Mouse (Mus musculus) retina, adult 2 months (tissue): ENCODE data around the gene Trmt2a.
A peak's percentile ranks its signal among the peaks of the same experiment; 100 is the strongest.

Source experiments
- DNase-seq: peaks from one replicate; pipeline ENCODE4 v3.0.0-alpha.2; 2012; ENCODE audit warnings: low read depth, low spot score

Gene Trmt2a

GRCm38 (mm10) chr16:18248433-18249363, at the start of gene Trmt2a, which contains the start of gene Ranbp1:
Gene Trmt2a (plus strand): TSS chr16:18248679.
Gene Ranbp1 (minus strand): TSS chr16:18248732.
- peak; percentile 95 for DNase-seq

- no peak for DNase-seq
These were observed 48.4 kb upstream of the Trmt2a start for GRCm38 (mm10) chr16:18200062-18200461.

GRCm38 (mm10) chr16:18201620-18202019, 46.9 kb upstream of the Trmt2a start:
- DNase-seq, result no peak

- DNase-seq, result no peak
These were observed 46.4 kb upstream of the Trmt2a start for GRCm38 (mm10) chr16:18202061-18202460.

- no peak for DNase-seq
These were observed 44.9 kb upstream of the Trmt2a start for GRCm38 (mm10) chr16:18203430-18204091.

GRCm38 (mm10) chr16:18210701-18211416, 37.6 kb upstream of the Trmt2a start:
- no peak for DNase-seq

- DNase-seq, result peak; percentile 54
These were observed 36.9 kb upstream of the Trmt2a start for GRCm38 (mm10) chr16:18211417-18212171.

- no peak for DNase-seq
These were observed 34.8 kb upstream of the Trmt2a start for GRCm38 (mm10) chr16:18213689-18214088.

GRCm38 (mm10) chr16:18214858-18215257, 33.6 kb upstream of the Trmt2a start:
- DNase-seq, result no peak

GRCm38 (mm10) chr16:18217579-18217978, 30.9 kb upstream of the Trmt2a start, which contains the start of gene Ccdc188:
Gene Ccdc188 (plus strand): TSS chr16:18217879.
- no peak for DNase-seq

- no peak for DNase-seq
These were observed 29.9 kb upstream of the Trmt2a start for GRCm38 (mm10) chr16:18218580-18218996.

GRCm38 (mm10) chr16:18220001-18220400, 28.5 kb upstream of the Trmt2a start:
- no peak for DNase-seq

- no peak for DNase-seq
These were observed 27.5 kb upstream of the Trmt2a start for GRCm38 (mm10) chr16:18220856-18221542.

GRCm38 (mm10) chr16:18221543-18221898, 27.0 kb upstream of the Trmt2a start:
- DNase-seq, result no peak

GRCm38 (mm10) chr16:18222188-18222587, 26.3 kb upstream of the Trmt2a start:
- no peak for DNase-seq

GRCm38 (mm10) chr16:18227187-18227586, 21.3 kb upstream of the Trmt2a start:
- no peak for DNase-seq

GRCm38 (mm10) chr16:18227897-18228422, 20.5 kb upstream of the Trmt2a start:
- DNase-seq, result no peak

GRCm38 (mm10) chr16:18228856-18229255, 19.6 kb upstream of the Trmt2a start:
- no peak for DNase-seq

- DNase-seq, result no peak
These were observed 18.9 kb upstream of the Trmt2a start for GRCm38 (mm10) chr16:18229622-18230021.

- no peak for DNase-seq
These were observed 17.9 kb upstream of the Trmt2a start for GRCm38 (mm10) chr16:18230617-18231016.
